Comparison of ENCODE assay signal across 14 mouse cellular contexts in the genomic region with DNA sequence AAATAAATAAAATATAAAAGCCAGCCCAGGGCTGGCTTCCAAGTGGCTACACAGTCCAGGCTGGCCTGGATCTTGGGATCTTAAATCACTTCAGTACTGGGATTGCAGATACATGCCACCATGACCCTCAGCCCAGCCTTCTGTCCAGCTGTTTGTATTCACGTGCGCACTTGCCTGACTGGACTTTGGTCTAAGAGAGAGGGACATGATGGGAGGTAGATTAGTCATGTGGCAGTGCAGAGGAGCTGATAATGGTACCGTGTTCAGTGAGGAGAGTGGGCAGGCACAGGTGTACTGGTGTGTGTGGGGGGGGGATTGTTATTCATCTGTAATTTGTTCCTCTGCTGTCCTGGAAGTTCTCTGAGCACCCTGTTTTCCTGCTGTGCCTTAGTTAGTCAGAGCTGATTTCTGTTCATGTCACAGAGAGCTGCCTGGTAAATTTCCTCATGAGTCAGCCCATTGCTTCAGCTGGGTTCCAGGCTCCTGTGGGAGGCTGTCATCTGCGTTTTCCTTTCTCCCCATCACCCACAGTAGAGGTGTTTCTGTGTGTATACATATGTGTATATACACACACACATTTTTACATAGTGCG. TPM values are rescaled to one million over a fixed set of nuclear protein-coding genes. Genes with fewer than 3 reads are reported as not detected.
DNase-seq lines count a peak whose midpoint lies in the region; ATAC-seq and TF ChIP-seq lines count a peak whose summit lies in the region.
"Had no signal": no experiment of that assay in that cellular context is flagged by ENCODE, and none has a peak within 500 bp of the region (broad histone marks: within the 10 kb centered on the region; RNA-seq: fewer than 3 reads in every experiment).

No protein-coding gene starts in this region.

- H3K4me2 ChIP-seq in intestine, embryonic 14.5 days (ENCODE audit: low read length): no peak overlapping the region
- H3K4me2 ChIP-seq: heart, embryonic 12.5 days; liver, embryonic 15.5 days; midbrain, embryonic 11.5 days had no signal

- no peak overlapping the region for H3K4me3 ChIP-seq in liver, adult 2 months (ENCODE audit: insufficient read depth, low read depth, low read length)
- H3K4me3 ChIP-seq in intestine, embryonic 14.5 days (ENCODE audit: low read depth, low read length): no peak overlapping the region
- H3K4me3 ChIP-seq in olfactory bulb, adult 2 months (ENCODE audit: insufficient read depth, low read depth, low read length): no peak overlapping the region
- H3K4me3 ChIP-seq: heart, embryonic 12.5 days; hindbrain, embryonic 10.5 days; liver, embryonic 15.5 days had no signal

- H3K27me3 ChIP-seq in liver, adult 2 months (ENCODE audit: control insufficient read depth, insufficient read depth, low read length): no peaks in the 10 kb centered on the region
- H3K27me3 ChIP-seq in intestine, embryonic 14.5 days (replicated peaks; ENCODE audit: control insufficient read depth, insufficient read depth, low read length): no peaks in the 10 kb centered on the region

- no peak for TF ChIP-seq CTCF in liver, adult 2 months (IDR thresholded peaks at IDR 0.05; ENCODE audit: low read depth, low read length)
- TF ChIP-seq CTCF in olfactory bulb, adult 2 months (IDR thresholded peaks at IDR 0.05; ENCODE audit: insufficient read depth, low read depth, low read length): no peak

- 0 out of 2 replicates have a peak, but pooled peaks have one; percentile 26 for ATAC-seq in intestine, embryonic 14.5 days (replicated peaks; ENCODE audit: low FRiP score, low TSS enrichment, low read depth)

- no peak overlapping the region for H3K27ac ChIP-seq in liver, adult 2 months (replicated peaks; ENCODE audit: insufficient read depth, low read depth, low read length)
- no peak overlapping the region for H3K27ac ChIP-seq in intestine, embryonic 14.5 days (ENCODE audit: low read depth)
- H3K27ac ChIP-seq in olfactory bulb, adult 2 months (ENCODE audit: insufficient read depth, low read depth, low read length): peak overlapping the region; percentile 97
- H3K27ac ChIP-seq: hindbrain, embryonic 10.5 days; liver, embryonic 15.5 days had no signal

- H3K79me2 ChIP-seq in liver, adult 2 months (ENCODE audit: control insufficient read depth, insufficient read depth, low read length): no peaks in the 10 kb centered on the region

- DNase-seq in kidney, adult 11 months: peak; percentile 36
- DNase-seq in kidney, adult 18-20 months: no peak
- peak; percentile 40 for DNase-seq in liver, adult 2 months (ENCODE audit: extremely low read depth, low read depth, low spot score)
- DNase-seq in liver: no peak
- DNase-seq in intestine, embryonic 14.5 days (ENCODE audit: low spot score): no peak
- no peak for DNase-seq in cerebellum, adult 8-10 months
- no peak for DNase-seq in embryo, embryonic 9.5 days (ENCODE audit: extremely low spot score)
- DNase-seq: embryo, embryonic 11 days had no signal

- no peaks in the 10 kb centered on the region for H3K9me3 ChIP-seq in intestine, embryonic 14.5 days (ENCODE audit: control insufficient read depth, low read length)
- H3K9me3 ChIP-seq: heart, embryonic 12.5 days; hindbrain, embryonic 10.5 days; liver, embryonic 15.5 days had no signal

- no peak for TF ChIP-seq POLR2A in liver, adult 2 months (IDR thresholded peaks at IDR 0.05; ENCODE audit: extremely low read depth, insufficient read depth, low read length)
- TF ChIP-seq POLR2A in olfactory bulb, adult 2 months (IDR thresholded peaks at IDR 0.05; ENCODE audit: insufficient read depth, low read depth, low read length): no peak

- no peak overlapping the region for H3K9ac ChIP-seq in liver, adult 2 months (ENCODE audit: low read depth, low read length)
- H3K9ac ChIP-seq in intestine, embryonic 14.5 days (ENCODE audit: low read length): no peak overlapping the region
- H3K9ac ChIP-seq: heart, embryonic 12.5 days; liver, embryonic 15.5 days had no signal

- no peaks in the 10 kb centered on the region for H3K36me3 ChIP-seq in liver, adult 2 months (ENCODE audit: control insufficient read depth, insufficient read depth, low read length)
- H3K36me3 ChIP-seq in intestine, embryonic 14.5 days (ENCODE audit: control insufficient read depth, insufficient read depth, low read length): no peaks in the 10 kb centered on the region
- H3K36me3 ChIP-seq: heart, embryonic 12.5 days; hindbrain, embryonic 10.5 days; liver, embryonic 15.5 days had no signal

- H3K4me1 ChIP-seq in liver, adult 2 months (ENCODE audit: control insufficient read depth, insufficient read depth, low read length): no peaks in the 10 kb centered on the region
- no peaks in the 10 kb centered on the region for H3K4me1 ChIP-seq in intestine, embryonic 14.5 days (replicated peaks; ENCODE audit: control insufficient read depth, insufficient read depth, low read length)
- H3K4me1 ChIP-seq in olfactory bulb, adult 2 months (ENCODE audit: control insufficient read depth, insufficient read depth, low read length): peaks cover 16% of the 10 kb centered on the region
- H3K4me1 ChIP-seq: hindbrain, embryonic 10.5 days had no signal

- whole genome bisulfite sequencing in liver, adult 2 months: 47% methylated on average over 5 of the region's 5 CpGs
- 73% methylated on average over 5 of the region's 5 CpGs for WGBS in intestine, embryonic 14.5 days
- WGBS in olfactory bulb, adult 2 months: 54% methylated on average over 5 of the region's 5 CpGs

RNA-seq across cellular contexts. Expression of a gene that starts 6.1 kb away (rescaled TPM):
- 21.5 and 23.8 TPM in 2 replicates for total RNA-seq in liver, adult 2 months (2014; rRNA removed)
- 24.1 and 25.6 TPM in 2 replicates for polyA plus RNA-seq in liver, adult 2 months (2012; rRNA removed)
- polyA plus RNA-seq in intestine, embryonic 14.5 days (2014; fragmentation: Nextera tagmentation; extraction: Ambion mirVana): 188 and 189 TPM in 2 replicates
- polyA plus RNA-seq in olfactory bulb, adult 2 months (2012; ENCODE audit: insufficient read depth, insufficient read length, low replicate concordance, missing spikeins): not detected in 2 replicates

RNA-seq across cellular contexts. Expression of a gene that starts 20.1 kb away (rescaled TPM):
- total RNA-seq in liver, adult 2 months (2014; rRNA removed): 0.83 and 1.9 TPM in 2 replicates
- 0.12 and 0.32 TPM in 2 replicates for polyA plus RNA-seq in liver, adult 2 months (2012; rRNA removed)
- polyA plus RNA-seq in intestine, embryonic 14.5 days (2014; fragmentation: Nextera tagmentation; extraction: Ambion mirVana): 0.34 and 0.36 TPM in 2 replicates
- not detected in 2 replicates for polyA plus RNA-seq in olfactory bulb, adult 2 months (2012; ENCODE audit: insufficient read depth, insufficient read length, low replicate concordance, missing spikeins)
- polyA plus RNA-seq: hindbrain, embryonic 10.5 days; midbrain, embryonic 11.5 days had no signal

RNA-seq across cellular contexts. Expression of a gene that starts 25.8 kb away (rescaled TPM):
- total RNA-seq in liver, adult 2 months (2014; rRNA removed): 0.07 TPM in 1 of 2 replicates, not detected in the other
- not detected in 2 replicates for polyA plus RNA-seq in liver, adult 2 months (2012; rRNA removed)
- 0.36 and 0.53 TPM in 2 replicates for polyA plus RNA-seq in intestine, embryonic 14.5 days (2014; fragmentation: Nextera tagmentation; extraction: Ambion mirVana)
- polyA plus RNA-seq in olfactory bulb, adult 2 months (2012; ENCODE audit: insufficient read depth, insufficient read length, low replicate concordance, missing spikeins): not detected in 2 replicates
- total RNA-seq: gastrocnemius, adult 8-10 months had no signal
- polyA plus RNA-seq: heart, embryonic 12.5 days; liver, embryonic 15.5 days had no signal

Comparison
In these comparisons a context has a peak if more than half of its experiments do, and no peak if none do; other contexts are left out.
1. DNase-seq: peak in kidney, adult 11 months (single experiment) and liver, adult 2 months (single experiment); none in kidney, adult 18-20 months (single experiment), liver (single experiment), intestine, embryonic 14.5 days (single experiment), cerebellum, adult 8-10 months (single experiment) and embryo, embryonic 9.5 days (single experiment).